Mouse (Mus musculus) heart, adult 2 months (tissue): ENCODE measurements at regions not wholly inside any gene's neighbourhood (a gene's known extent, or its start where the extent isn't known, plus 50 kb on each side); places are given as distances from the start of the nearest gene placed in this dataset.

ENCODE experiments used
- DNase-seq, 2 experiments: peaks; one replicate each; pipeline ENCODE4 v3.0.0; 2021
- H3K27ac ChIP-seq: fragments of 200-600 bp; 2 replicates; pipeline ENCODE4 v1.8.1; 2022
- H3K27me3 ChIP-seq: fragments of 200-500 bp; 2 replicates; pipeline ENCODE4 v1.6.1; 2012; ENCODE audit warnings: mild to moderate bottlenecking, low read length, inconsistent platforms, mixed read lengths; ENCODE audit not compliant: control insufficient read depth, insufficient read depth
- H3K36me3 ChIP-seq: fragments of 200-500 bp; 2 replicates; pipeline ENCODE4 v1.6.1; 2012; ENCODE audit warnings: low read length, inconsistent platforms; ENCODE audit not compliant: control insufficient read depth, insufficient read depth
- H3K4me1 ChIP-seq: fragments of 200-500 bp; 2 replicates; pipeline ENCODE4 v1.6.1; 2011; ENCODE audit warnings: low read length; ENCODE audit not compliant: control insufficient read depth, insufficient read depth
- H3K4me3 ChIP-seq: fragments of 200-600 bp; 2 replicates; pipeline ENCODE4 v1.8.1; 2022
- H3K79me2 ChIP-seq: fragments of 200-500 bp; replicated peaks from 2 replicates; pipeline ENCODE4 v1.6.1; 2012; ENCODE audit warnings: mild to moderate bottlenecking, inconsistent platforms, low read length, moderate library complexity, mixed read lengths; ENCODE audit not compliant: control insufficient read depth, insufficient read depth
- H3K9ac ChIP-seq: fragments of 200-500 bp; 2 replicates; pipeline ENCODE4 v1.6.1; 2012; ENCODE audit warnings: low read depth, mild to moderate bottlenecking, control low read depth, inconsistent platforms, low read length, mixed read lengths
- CTCF ChIP-seq: fragments of 200-600 bp; IDR thresholded peaks from 2 replicates; pipeline ENCODE4 v1.8.1; 2022; ENCODE audit warnings: antibody characterized with exemption, mild to moderate bottlenecking, moderate library complexity
- EP300 ChIP-seq: fragments of 200-500 bp; IDR thresholded peaks from 2 replicates; pipeline ENCODE4 v1.6.1; 2011; ENCODE audit warnings: low read depth, low read length, control low read depth; ENCODE audit not compliant: insufficient read depth
- POLR2A ChIP-seq: fragments of 200-500 bp; IDR thresholded peaks from 2 replicates; pipeline ENCODE4 v1.6.1; 2011; ENCODE audit warnings: mild to moderate bottlenecking, low read depth, low read length, control low read depth; ENCODE audit not compliant: insufficient read depth
- WGBS: fragments of 180-500 bp; shearing (Covaris S2); methylation state at CpG from one replicate; pipeline ENCODE4 v1.1.7; 2018; 5-methylcytosine and 5-hydroxymethylcytosine counted together
- intact Hi-C: fragments of 180-260 bp; cut with DNase I; formaldehyde crosslinking; loops from one replicate; pipeline ENCODE4 v1.15.1; 2025

DNA sequence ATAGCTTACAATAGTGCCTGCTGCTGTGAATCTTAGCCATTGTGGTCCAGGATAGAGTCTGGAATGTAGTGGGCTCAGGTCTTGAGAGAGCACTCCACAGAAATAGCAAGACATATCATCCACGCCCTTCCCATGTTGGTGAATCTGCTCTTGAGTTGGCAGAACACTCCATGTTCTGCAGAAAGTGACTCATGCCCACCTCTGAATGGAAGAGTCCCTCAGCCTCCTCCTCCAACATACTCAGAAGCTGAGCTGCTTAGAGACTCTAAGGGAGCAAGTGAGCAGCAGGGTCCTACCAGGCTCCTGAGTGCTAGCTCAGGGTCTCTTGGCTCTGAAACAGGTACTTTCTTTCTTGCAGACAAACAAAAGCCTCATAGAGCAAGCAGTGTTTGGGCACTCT, 284.7 kb downstream of the Rps24 start:
- Histone ChIP-seq H3K79me2 (no peaks in the 10 kb centered on the region), H3K9ac (no peak overlapping the region), H3K27me3 (no peaks in the 10 kb centered on the region), H3K4me3 (no peak overlapping the region), H3K4me1 (no peaks in the 10 kb centered on the region), H3K27ac (no peak overlapping the region), H3K36me3 (no peaks in the 10 kb centered on the region)
- 80% methylated on average over 1 of the region's 1 CpGs for WGBS
- no peak for DNase-seq
- intact Hi-C loops, result no loop called here
- TF ChIP-seq EP300 (no peak), POLR2A (no peak), CTCF (no peak)

GRCm38 (mm10) chr14:24772129-24772528, 285.2 kb downstream of the Rps24 start:
- Histone ChIP-seq H3K4me1 (no peaks in the 10 kb centered on the region), H3K27me3 (no peaks in the 10 kb centered on the region), H3K9ac (no peak overlapping the region), H3K79me2 (no peaks in the 10 kb centered on the region), H3K27ac (no peak overlapping the region), H3K4me3 (no peak overlapping the region), H3K36me3 (no peaks in the 10 kb centered on the region)
- no peak for DNase-seq
- WGBS, result 40% methylated on average over 4 of the region's 4 CpGs
- TF ChIP-seq CTCF (no peak), POLR2A (no peak), EP300 (no peak)
- intact Hi-C loops, result no loop called here

DNA sequence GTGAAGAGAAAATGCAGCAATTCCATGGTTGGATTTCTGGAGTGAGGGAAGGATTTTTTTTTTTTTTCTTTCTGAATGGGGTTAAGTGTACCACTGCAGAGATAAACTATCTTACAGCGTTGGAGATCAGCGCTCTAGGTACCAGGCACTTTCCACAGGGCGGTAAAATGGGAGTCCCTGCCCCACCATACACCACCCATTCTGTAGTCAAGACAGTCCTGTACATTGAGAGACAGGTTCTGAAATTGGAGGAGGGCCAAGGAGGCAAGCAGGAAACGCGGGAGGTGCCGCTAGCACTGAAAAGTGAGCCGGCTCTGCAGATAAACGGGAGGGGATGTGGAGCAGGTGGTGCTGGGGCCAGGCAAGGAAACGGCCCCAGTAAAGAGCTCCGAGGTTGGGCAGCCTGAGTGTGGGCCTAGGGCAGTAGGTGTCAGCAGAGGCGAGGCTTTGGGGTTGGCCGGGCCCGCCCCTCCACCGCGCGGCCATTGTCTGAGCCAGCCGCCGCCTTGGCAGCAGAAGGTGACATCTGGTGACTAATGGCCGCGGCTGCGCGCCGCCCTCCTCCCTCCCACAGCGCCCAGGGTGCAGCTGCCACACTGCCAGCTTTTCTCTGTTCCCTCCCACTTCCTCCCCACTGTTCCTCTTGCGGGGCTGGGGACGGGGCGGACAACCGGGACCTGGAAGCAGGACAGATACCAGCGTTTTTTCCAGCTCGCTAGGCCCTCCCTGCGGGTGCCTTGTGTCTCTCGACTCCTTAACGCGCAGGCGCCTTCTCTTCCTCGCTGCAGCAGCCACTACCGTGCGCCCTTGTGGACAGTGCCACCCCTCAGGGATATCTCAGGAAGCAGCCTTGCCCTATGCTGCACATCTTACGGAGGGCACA, 292.1 kb downstream of the Rps24 start:
- WGBS, result 2% methylated on average over 38 of the region's 39 CpGs
- Histone ChIP-seq H3K4me1 (peaks cover 5% of the 10 kb centered on the region), H3K27me3 (no peaks in the 10 kb centered on the region), H3K9ac (peak overlapping the region; percentile 55), H3K36me3 (no peaks in the 10 kb centered on the region), H3K27ac (peak overlapping the region; percentile 91), H3K79me2 (no peaks in the 10 kb centered on the region), H3K4me3 (peak overlapping the region; percentile 50)
- intact Hi-C loops, result loop anchor here (5.0 kb wide), 2 partner anchors 277 to 788 kb away; no protein-coding TSS in a partner anchor
- DNase-seq, result peak; percentile 89 to 94
- TF ChIP-seq CTCF, result peak; percentile 69
- peak; percentile 69 for TF ChIP-seq POLR2A
- peak; percentile 70 for TF ChIP-seq EP300

DNA sequence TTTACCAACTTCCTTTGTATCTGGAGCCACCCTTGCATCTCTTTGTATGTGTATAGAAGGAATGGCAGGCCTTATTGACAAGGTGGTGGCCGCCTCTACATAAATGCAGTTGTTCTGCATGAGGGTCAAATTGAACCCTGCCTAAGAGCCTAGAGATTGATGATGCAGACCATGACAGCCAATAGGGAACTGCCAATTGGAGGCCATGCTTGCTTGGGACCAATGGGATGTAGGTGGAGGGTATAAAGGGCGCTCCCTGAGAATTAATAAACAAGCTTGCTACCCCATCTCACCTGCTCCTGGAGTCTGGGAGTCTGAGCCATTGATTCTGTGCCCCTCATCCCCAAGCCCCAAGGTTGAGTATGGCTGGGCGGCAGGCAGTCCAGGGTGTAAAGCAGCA, 294.7 kb downstream of the Rps24 start:
- Histone ChIP-seq H3K4me1 (peaks cover 6% of the 10 kb centered on the region), H3K36me3 (no peaks in the 10 kb centered on the region), H3K27ac (no peak overlapping the region), H3K79me2 (no peaks in the 10 kb centered on the region), H3K4me3 (no peak overlapping the region), H3K27me3 (no peaks in the 10 kb centered on the region), H3K9ac (no peak overlapping the region)
- TF ChIP-seq CTCF, result no peak
- TF ChIP-seq EP300, result no peak
- WGBS, result 94% methylated on average over 3 of the region's 3 CpGs
- DNase-seq, result no peak
- intact Hi-C loops, result loop anchor here (5.0 kb wide), 1 partner anchor 121 kb away; no protein-coding TSS in a partner anchor

DNA sequence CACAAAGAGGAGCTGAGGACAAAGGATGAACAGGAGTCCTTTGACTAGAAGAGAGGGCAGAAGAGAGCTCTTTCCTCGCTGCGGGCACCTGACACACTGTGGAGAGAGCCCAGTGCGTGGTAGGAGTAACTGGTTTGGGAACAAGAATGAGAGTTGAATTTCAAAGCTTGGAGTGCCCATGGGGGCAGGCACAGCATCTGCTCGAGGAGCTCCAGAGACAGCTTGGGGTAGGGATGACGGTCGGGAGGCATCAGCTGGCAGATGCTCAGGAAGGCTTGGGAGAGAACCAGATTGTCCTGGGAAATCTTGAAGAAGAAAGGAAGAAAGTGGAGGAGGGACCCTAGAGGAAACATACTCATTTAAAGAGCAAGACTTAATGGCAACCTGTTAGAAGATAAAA, 297.0 kb downstream of the Rps24 start:
- peaks cover 6% of the 10 kb centered on the region for H3K4me1 ChIP-seq
- TF ChIP-seq POLR2A, result no peak
- no peak for TF ChIP-seq CTCF
- no peak for TF ChIP-seq EP300
- no peak overlapping the region for H3K9ac ChIP-seq
- H3K27me3 ChIP-seq, result no peaks in the 10 kb centered on the region
- no peaks in the 10 kb centered on the region for H3K79me2 ChIP-seq
- no peaks in the 10 kb centered on the region for H3K36me3 ChIP-seq
- H3K4me3 ChIP-seq, result no peak overlapping the region
- DNase-seq, result no peak
- WGBS, result 64% methylated on average over 6 of the region's 6 CpGs
- intact Hi-C loops, result loop anchor here (5.0 kb wide), 1 partner anchor 118 kb away; no protein-coding TSS in a partner anchor
- H3K27ac ChIP-seq, result no peak overlapping the region

DNA sequence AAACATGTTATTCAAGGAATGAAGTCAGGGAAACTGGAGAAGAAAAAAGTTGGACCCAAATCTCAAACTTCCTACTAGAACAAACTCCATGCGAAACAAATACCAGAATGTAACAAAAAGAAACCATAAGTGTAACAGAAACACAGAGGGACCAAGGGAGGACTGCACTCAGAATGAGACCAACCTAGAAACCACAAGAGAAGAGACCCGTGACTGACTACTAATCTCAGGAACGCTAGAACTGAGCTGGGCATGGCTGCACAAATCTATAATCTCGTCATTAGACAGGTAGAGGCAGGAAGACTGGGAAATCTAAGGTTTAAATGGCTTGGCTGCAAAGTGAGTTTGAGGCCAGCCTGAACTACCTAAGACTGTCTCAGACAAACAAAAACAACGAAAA, 298.5 kb downstream of the Rps24 start:
- 90% methylated on average over 5 of the region's 5 CpGs for WGBS
- DNase-seq, result no peak
- no peak overlapping the region for H3K4me3 ChIP-seq
- no peaks in the 10 kb centered on the region for H3K36me3 ChIP-seq
- intact Hi-C loops, result no loop called here
- no peak overlapping the region for H3K9ac ChIP-seq
- no peak overlapping the region for H3K27ac ChIP-seq
- no peaks in the 10 kb centered on the region for H3K27me3 ChIP-seq
- no peaks in the 10 kb centered on the region for H3K79me2 ChIP-seq
- TF ChIP-seq EP300 (no peak), POLR2A (no peak), CTCF (no peak)
- peaks cover 1% of the 10 kb centered on the region; the same call in 1 of the 2 replicates for H3K4me1 ChIP-seq
